Mouse (Mus musculus): Measurements from ENCODE around the gene Tsc22d4.
"Not testable (repeated sequence)": the region's sequence is repeated elsewhere in the genome, so short reads cannot be mapped to it uniquely, and the experiment has no call there.

Gene Tsc22d4

GRCm38 (mm10) chr5:137745214-137746171 is at the start of gene Tsc22d4:
TSS of gene Tsc22d4 (plus strand) at chr5:137745730.
- DNase-seq (ENCODE audit: low spot score in 2 of 2): peak; percentile 95 to 97

- DNase-seq (ENCODE audit: low spot score in 2 of 2): no peak
Observed at GRCm38 (mm10) chr5:137695930-137696329, 49.6 kb upstream of the Tsc22d4 start.

GRCm38 (mm10) chr5:137699080-137699479 is 46.5 kb upstream of the Tsc22d4 start:
- no peak for DNase-seq (ENCODE audit: low spot score in 2 of 2)

- DNase-seq (ENCODE audit: low spot score in 2 of 2): no peak
Observed at GRCm38 (mm10) chr5:137699850-137700249, 45.7 kb upstream of the Tsc22d4 start.

GRCm38 (mm10) chr5:137705242-137705641 is 40.3 kb upstream of the Tsc22d4 start:
- no peak for DNase-seq (ENCODE audit: low spot score in 2 of 2)

- peak; percentile 87 to 92 for DNase-seq (ENCODE audit: low spot score in 2 of 2)
Observed at GRCm38 (mm10) chr5:137706913-137707633, 38.5 kb upstream of the Tsc22d4 start.

GRCm38 (mm10) chr5:137713454-137713853 is 32.1 kb upstream of the Tsc22d4 start:
- DNase-seq (ENCODE audit: low spot score in 2 of 2): no peak

- no peak for DNase-seq (ENCODE audit: low spot score in 2 of 2)
Observed at GRCm38 (mm10) chr5:137715685-137716084, 29.8 kb upstream of the Tsc22d4 start.

GRCm38 (mm10) chr5:137718020-137718790 is 27.3 kb upstream of the Tsc22d4 start:
- DNase-seq (ENCODE audit: low spot score in 2 of 2): no peak

GRCm38 (mm10) chr5:137719088-137719487 is 26.4 kb upstream of the Tsc22d4 start:
- no peak for DNase-seq (ENCODE audit: low spot score in 2 of 2)

- DNase-seq (ENCODE audit: low spot score in 2 of 2): not testable (repeated sequence)
Observed at GRCm38 (mm10) chr5:137720558-137721164, 24.9 kb upstream of the Tsc22d4 start.

GRCm38 (mm10) chr5:137723840-137724239 is 21.7 kb upstream of the Tsc22d4 start:
- no peak for DNase-seq (ENCODE audit: low spot score in 2 of 2)

- no peak for DNase-seq (ENCODE audit: low spot score in 2 of 2)
Observed at GRCm38 (mm10) chr5:137726767-137727166, 18.8 kb upstream of the Tsc22d4 start.

- DNase-seq (ENCODE audit: low spot score in 2 of 2): no peak
Observed at GRCm38 (mm10) chr5:137733638-137734288, 11.8 kb upstream of the Tsc22d4 start.

GRCm38 (mm10) chr5:137734289-137735061 is 11.1 kb upstream of the Tsc22d4 start:
- no peak for DNase-seq (ENCODE audit: low spot score in 2 of 2)

GRCm38 (mm10) chr5:137737400-137737940 is 8.1 kb upstream of the Tsc22d4 start:
- DNase-seq (ENCODE audit: low spot score in 2 of 2): no peak

- no peak for DNase-seq (ENCODE audit: low spot score in 2 of 2)
Observed at GRCm38 (mm10) chr5:137738516-137738915, 7.0 kb upstream of the Tsc22d4 start.

GRCm38 (mm10) chr5:137739471-137739870 is 6.1 kb upstream of the Tsc22d4 start:
- no peak for DNase-seq (ENCODE audit: low spot score in 2 of 2)

- DNase-seq (ENCODE audit: low spot score in 2 of 2): no peak
Observed at GRCm38 (mm10) chr5:137740506-137740905, 5.0 kb upstream of the Tsc22d4 start.
